Mouse (Mus musculus) stomach, postnatal 0 days (tissue): ENCODE measurements around the gene Aig1.

Experiments
- CTCF ChIP-seq: IDR thresholded peaks from 2 replicates; pipeline ENCODE4 v1.5.1; 2016; ENCODE audit warnings: antibody characterized with exemption, low read depth, mild to moderate bottlenecking, moderate library complexity
- EP300 ChIP-seq: optimal IDR thresholded peaks from 2 replicates; pipeline ENCODE3; 2016; ENCODE audit warnings: antibody characterized with exemption

GRCm38 (mm10) chr10:13905618-13906017 is 36.8 kb upstream of the Aig1 start:
- TF ChIP-seq CTCF (no peak), EP300 (no peak)
